ENCODE assay signal across 8 mouse cellular contexts in the genomic region with DNA sequence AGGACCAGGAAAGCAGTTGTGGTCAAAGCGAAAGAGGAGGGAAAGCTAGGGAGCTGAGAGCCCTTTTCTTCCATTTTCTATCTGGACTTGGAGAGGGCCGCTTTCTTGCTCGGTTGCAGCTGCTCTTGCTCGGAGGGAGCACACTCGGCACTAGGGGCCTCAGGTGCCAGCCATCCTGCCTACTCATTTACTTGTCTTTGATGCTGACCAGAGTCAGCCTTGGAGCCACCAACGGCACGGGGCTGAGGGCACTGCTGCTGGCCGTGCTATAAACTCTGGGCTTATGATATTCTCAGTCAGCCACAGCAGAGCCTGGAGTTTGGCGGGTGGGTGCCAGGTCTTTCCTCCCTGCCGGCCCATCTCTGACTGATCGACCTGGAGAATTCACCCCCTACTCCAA. TPM values are rescaled to one million over a fixed set of nuclear protein-coding genes. Genes with fewer than 3 reads are reported as not detected.
A peak's percentile ranks its signal among the peaks of the same experiment; 100 is the strongest.
DNase-seq lines count a peak whose midpoint lies in the region; ATAC-seq and TF ChIP-seq lines count a peak whose summit lies in the region.

No protein-coding gene starts in this region.

- H3K27me3 ChIP-seq in testis, adult 2 months (ENCODE audit: control insufficient read depth, insufficient read depth, low read length), result no peaks in the 10 kb centered on the region
- no peaks in the 10 kb centered on the region for H3K27me3 ChIP-seq in intestine, embryonic 15.5 days (replicated peaks)

- TF ChIP-seq CTCF in gastrocnemius, adult 2 months (IDR thresholded peaks at IDR 0.05), result no peak
- TF ChIP-seq CTCF in testis, adult 2 months (IDR thresholded peaks at IDR 0.05; ENCODE audit: control insufficient read depth, insufficient read depth, insufficient replicate concordance, low read depth, low read length), result no peak

- H3K9ac ChIP-seq in intestine, embryonic 15.5 days, result peak overlapping the region; percentile 74

- peak overlapping the region; percentile 81 for H3K4me2 ChIP-seq in intestine, embryonic 15.5 days (replicated peaks)

- H3K4me1 ChIP-seq in testis, adult 2 months (ENCODE audit: control insufficient read depth, insufficient read depth, low read length), result peaks cover 17% of the 10 kb centered on the region
- H3K4me1 ChIP-seq in intestine, embryonic 15.5 days (replicated peaks), result peaks cover 28% of the 10 kb centered on the region

- H3K4me3 ChIP-seq in gastrocnemius, adult 2 months, result peak overlapping the region; percentile 88
- peak overlapping the region; percentile 79 for H3K4me3 ChIP-seq in testis, adult 2 months (ENCODE audit: control insufficient read depth, low read depth, low read length)
- H3K4me3 ChIP-seq in intestine, embryonic 15.5 days (replicated peaks), result peak overlapping the region; percentile 66

- ATAC-seq in intestine, embryonic 15.5 days, result peak; percentile 16

- WGBS in intestine, embryonic 15.5 days, result under 1% methylated on average over 11 of the region's 11 CpGs

- intact Hi-C loops in gastrocnemius, adult 2 months (cut with DNase I), result no loop called here
- intact Hi-C loops in gastrocnemius, postnatal 36 days (cut with DNase I), result no loop called here

- no peak for DNase-seq in gastrocnemius, adult 2 months
- no peak for DNase-seq in gastrocnemius, postnatal 36 days
- DNase-seq in testis, postnatal 10 days (ENCODE audit: low spot score), result no peak
- DNase-seq in naive thymus-derived CD4-positive, alpha-beta T cell, adult 2 months (ENCODE audit: low read depth), result peak; percentile 45
- no peak for DNase-seq in c-Kit-positive CD71-positive TER-119-positive erythroid progenitor cells, embryonic 14.5 days (ENCODE audit: low spot score)
- no peak for DNase-seq in layer of hippocampus, adult 8-10 months (ENCODE audit: low spot score in 2 of 2)

- no peaks in the 10 kb centered on the region for H3K9me3 ChIP-seq in intestine, embryonic 15.5 days

- H3K27ac ChIP-seq in gastrocnemius, adult 2 months, result peak overlapping the region; percentile 84
- peak overlapping the region; percentile 52 for H3K27ac ChIP-seq in testis, adult 2 months (ENCODE audit: control insufficient read depth, insufficient read depth, low read depth, low read length)
- H3K27ac ChIP-seq in intestine, embryonic 15.5 days, result peak overlapping the region; percentile 95

- no peak for TF ChIP-seq POLR2A in testis, adult 2 months (IDR thresholded peaks at IDR 0.05; ENCODE audit: control insufficient read depth, low read depth, low read length)

- H3K36me3 ChIP-seq in testis, adult 2 months (ENCODE audit: control insufficient read depth, insufficient read depth, low read length), result no peaks in the 10 kb centered on the region
- H3K36me3 ChIP-seq in intestine, embryonic 15.5 days, result no peaks in the 10 kb centered on the region

RNA-seq across cellular contexts. Expression of a gene that starts 12.2 kb away (rescaled TPM):
- total RNA-seq in gastrocnemius, adult 2 months (2021), result 1 to 10 TPM; 1.8 to 2.1 TPM
- total RNA-seq in gastrocnemius, postnatal 36 days (2021), result 1 to 10 TPM; 1.6 TPM
- polyA plus RNA-seq in testis, adult 2 months (2012; rRNA removed), result 5.2 and 5.6 TPM in 2 replicates
- polyA plus RNA-seq in intestine, embryonic 15.5 days (2015; fragmentation: Nextera tagmentation; extraction: Ambion mirVana), result 16.8 and 16.9 TPM in 2 replicates
- total RNA-seq in layer of hippocampus, adult 8-10 months (2022), result 10 to 100 TPM; 22.0 to 27.7 (median 25.9) TPM

RNA-seq across cellular contexts. Expression of a gene that starts 33.8 kb away (rescaled TPM):
- 1 to 10 TPM; 5.6 to 9.0 TPM for total RNA-seq in gastrocnemius, adult 2 months (2021)
- total RNA-seq in gastrocnemius, postnatal 36 days (2021), result 1 to 10 TPM; 4.9 to 8.2 TPM
- polyA plus RNA-seq in testis, adult 2 months (2012; rRNA removed), result 406 and 411 TPM in 2 replicates
- polyA plus RNA-seq in intestine, embryonic 15.5 days (2015; fragmentation: Nextera tagmentation; extraction: Ambion mirVana), result 199 and 237 TPM in 2 replicates
- 10 to 100 TPM; 20.3 to 31.5 (median 25.9) TPM for total RNA-seq in layer of hippocampus, adult 8-10 months (2022)

RNA-seq across cellular contexts. Expression of a gene that starts 33.8 kb away (rescaled TPM):
- under 1 TPM; 0.79 to 0.86 TPM for total RNA-seq in gastrocnemius, adult 2 months (2021)
- under 1 TPM; 0.69 to 0.79 TPM for total RNA-seq in gastrocnemius, postnatal 36 days (2021)
- 1.7 and 1.8 TPM in 2 replicates for polyA plus RNA-seq in testis, adult 2 months (2012; rRNA removed)
- polyA plus RNA-seq in intestine, embryonic 15.5 days (2015; fragmentation: Nextera tagmentation; extraction: Ambion mirVana), result 6.5 and 6.6 TPM in 2 replicates
- total RNA-seq in layer of hippocampus, adult 8-10 months (2022), result 1 to 10 TPM; 6.2 to 7.5 (median 7.0) TPM

RNA-seq across cellular contexts. Expression of a gene that starts 47.3 kb away (rescaled TPM):
- total RNA-seq in gastrocnemius, adult 2 months (2021), result under 1 TPM in 1 of 2 experiments, not detected in 1; 0.15 TPM
- total RNA-seq in gastrocnemius, postnatal 36 days (2021), result under 1 TPM; 0.17 to 0.33 TPM
- polyA plus RNA-seq in testis, adult 2 months (2012; rRNA removed), result 361 and 376 TPM in 2 replicates
- polyA plus RNA-seq in intestine, embryonic 15.5 days (2015; fragmentation: Nextera tagmentation; extraction: Ambion mirVana), result 0.96 and 1.3 TPM in 2 replicates
- total RNA-seq in layer of hippocampus, adult 8-10 months (2022), result 1 to 10 TPM; 1.3 to 2.1 (median 1.8) TPM

Comparison
In these comparisons a context has a peak if more than half of its experiments do, and no peak if none do; other contexts are left out.
1. RNA of a gene that starts 12.2 kb away (total RNA-seq): 22.0 to 27.7 TPM in layer of hippocampus, adult 8-10 months; 1.8 to 2.1 TPM in gastrocnemius, adult 2 months and 1.6 TPM in gastrocnemius, postnatal 36 days; every median in the first group is over 4 times any median in the second.
2. Peak in every context shown above with its lines, with median percentiles within 50 percentile points of each other: H3K27ac ChIP-seq and H3K4me3 ChIP-seq.